Mouse (Mus musculus) T-helper 17 cell (primary cell): ENCODE measurements around the gene Rhbdf2.
"Not testable (repeated sequence)": the region's sequence is repeated elsewhere in the genome, so short reads cannot be mapped to it uniquely, and the experiment has no call there.

ENCODE experiments used
- in situ Hi-C, 2 experiments: fragments of 300-600 bp; cut with MboI, MseI; formaldehyde crosslinking; loops; 1 replicate in 1 of 2; 2 replicates in 1 of 2; pipeline ENCODE4 v1.15.1; 2025; ENCODE audit warnings: high pct_unique_total_duplicates in 2 of 2

Gene Rhbdf2

GRCm38 (mm10) chr11:116626299-116627071 lies at the start of gene Rhbdf2:
TSS of gene Rhbdf2 (minus strand) at chr11:116627019.
- in situ Hi-C loops = loop anchor here in 1 of 2 experiments (5.0 kb wide), 2 partner anchors 34 to 69 kb away; no protein-coding TSS in a partner anchor

DNA sequence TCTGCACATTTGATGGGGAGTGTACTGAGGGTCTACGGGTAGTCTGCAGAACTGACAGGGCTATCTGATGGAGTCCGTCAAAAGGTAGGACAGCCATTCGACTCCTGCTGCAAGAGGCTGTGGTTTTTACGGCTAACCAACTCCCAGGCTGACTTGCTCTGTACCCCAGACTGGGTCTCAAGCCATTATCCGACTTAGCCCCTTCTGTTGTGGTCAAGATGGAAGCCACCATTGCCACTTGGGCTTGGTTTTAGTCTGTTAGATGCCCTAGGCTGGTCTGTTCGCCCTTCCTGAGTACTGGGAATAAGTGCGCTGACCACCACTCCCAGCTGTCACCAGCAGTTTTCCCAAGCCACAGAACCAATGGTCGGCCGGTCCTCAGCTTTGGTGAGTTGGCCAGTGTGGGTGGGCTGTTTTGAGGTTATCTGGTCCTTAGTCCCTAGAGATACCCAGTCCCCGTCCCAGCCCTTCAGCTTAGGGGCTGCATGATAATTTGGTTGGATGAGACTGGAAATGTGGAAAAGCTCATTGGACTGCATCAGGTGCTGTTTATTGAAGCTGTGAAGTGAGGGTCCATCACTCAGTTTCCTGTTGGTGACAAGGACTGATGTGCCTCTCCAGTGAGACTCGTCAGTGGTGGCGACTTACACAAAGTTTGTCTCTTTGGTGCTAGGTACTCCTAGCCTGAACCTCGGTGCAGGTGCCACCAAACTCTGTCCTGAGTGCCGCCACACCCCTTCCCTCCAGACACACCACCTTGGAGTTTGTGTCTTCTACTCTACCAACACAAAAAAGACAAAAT lies 49.6 kb upstream of the Rhbdf2 start:
- in situ Hi-C loops = no loop called here

- in situ Hi-C loops = not testable (repeated sequence)
Measured at GRCm38 (mm10) chr11:116675429-116675828, 48.6 kb upstream of the Rhbdf2 start.

GRCm38 (mm10) chr11:116674616-116675379 lies 48.0 kb upstream of the Rhbdf2 start:
- in situ Hi-C loops = no loop called here

- in situ Hi-C loops = no loop called here
Measured at GRCm38 (mm10) chr11:116673410-116673809, 46.6 kb upstream of the Rhbdf2 start.

- in situ Hi-C loops = no loop called here
Measured at GRCm38 (mm10) chr11:116672595-116672994, 45.8 kb upstream of the Rhbdf2 start.

DNA sequence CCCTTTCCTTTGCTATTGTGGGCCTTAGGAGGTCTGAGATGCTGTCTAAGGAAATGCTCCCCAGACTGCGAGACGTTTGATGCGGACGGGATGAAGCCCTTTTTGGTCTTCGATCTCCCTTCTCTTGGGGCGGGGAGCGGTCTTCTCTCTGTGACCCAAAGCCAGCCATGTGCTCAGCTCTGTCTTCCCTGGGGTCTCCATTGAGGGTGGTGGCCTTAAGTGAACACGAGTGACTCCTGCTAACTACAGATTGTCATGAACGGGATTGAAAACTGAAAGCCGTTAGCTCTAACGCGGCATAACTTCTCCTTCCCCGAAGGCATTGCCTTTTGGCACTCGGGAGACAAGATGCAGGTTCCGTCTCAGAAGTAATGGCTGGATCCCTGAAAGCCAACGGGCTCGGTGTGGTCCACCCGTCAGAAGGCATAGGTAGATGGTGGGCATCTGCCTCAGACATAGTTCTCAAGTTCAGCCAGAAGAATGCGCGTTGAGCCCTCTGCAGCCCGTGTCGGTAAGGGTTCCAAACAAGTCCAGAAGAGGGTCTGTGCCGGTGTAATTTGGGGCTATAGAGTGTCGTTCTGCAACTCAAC lies 45.1 kb upstream of the Rhbdf2 start:
- in situ Hi-C loops = no loop called here

- in situ Hi-C loops = no loop called here
Measured at GRCm38 (mm10) chr11:116671112-116671844, 44.5 kb upstream of the Rhbdf2 start.

DNA sequence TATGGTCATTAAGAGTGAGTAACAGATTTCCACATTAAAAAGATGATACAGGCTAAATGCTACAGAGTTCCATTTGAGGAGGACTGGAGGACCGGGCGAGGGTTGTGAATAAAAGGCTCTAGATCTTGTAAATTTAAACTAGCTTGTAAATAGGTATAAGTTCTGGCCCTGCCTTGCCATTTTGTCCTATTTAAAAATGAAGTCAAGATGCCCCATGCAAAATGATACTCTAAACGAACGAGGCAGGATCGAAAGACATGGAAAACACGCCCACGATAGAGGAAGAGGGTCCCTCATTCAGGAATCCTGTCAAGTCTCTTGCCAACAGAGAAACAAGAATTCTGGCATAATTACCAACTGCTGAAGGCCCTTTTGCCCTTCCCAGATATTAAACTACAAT lies 43.6 kb upstream of the Rhbdf2 start:
- in situ Hi-C loops = no loop called here

- in situ Hi-C loops = no loop called here
Measured at GRCm38 (mm10) chr11:116669787-116670365, 43.1 kb upstream of the Rhbdf2 start.

GRCm38 (mm10) chr11:116669316-116669715 lies 42.5 kb upstream of the Rhbdf2 start:
- in situ Hi-C loops = no loop called here

DNA sequence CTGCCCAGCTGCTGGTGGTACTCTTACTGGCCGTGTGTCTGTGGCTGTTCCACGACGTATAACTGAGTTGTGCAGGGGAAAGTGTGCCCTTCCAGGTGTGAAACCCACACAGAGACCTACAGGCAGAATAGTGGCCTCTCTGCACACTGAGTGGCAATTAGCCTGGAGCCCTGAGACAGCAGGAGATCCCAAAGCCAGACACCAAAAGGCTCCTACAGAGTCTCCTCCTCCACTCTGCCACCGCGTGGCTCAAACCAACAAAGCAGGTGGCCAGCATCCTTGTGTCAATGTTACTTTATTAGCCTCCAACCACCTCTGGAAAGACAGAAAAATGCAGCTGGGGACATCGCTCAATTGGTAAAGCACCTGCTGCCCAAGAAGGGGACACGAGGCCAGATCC lies 42.0 kb upstream of the Rhbdf2 start:
- in situ Hi-C loops = no loop called here

DNA sequence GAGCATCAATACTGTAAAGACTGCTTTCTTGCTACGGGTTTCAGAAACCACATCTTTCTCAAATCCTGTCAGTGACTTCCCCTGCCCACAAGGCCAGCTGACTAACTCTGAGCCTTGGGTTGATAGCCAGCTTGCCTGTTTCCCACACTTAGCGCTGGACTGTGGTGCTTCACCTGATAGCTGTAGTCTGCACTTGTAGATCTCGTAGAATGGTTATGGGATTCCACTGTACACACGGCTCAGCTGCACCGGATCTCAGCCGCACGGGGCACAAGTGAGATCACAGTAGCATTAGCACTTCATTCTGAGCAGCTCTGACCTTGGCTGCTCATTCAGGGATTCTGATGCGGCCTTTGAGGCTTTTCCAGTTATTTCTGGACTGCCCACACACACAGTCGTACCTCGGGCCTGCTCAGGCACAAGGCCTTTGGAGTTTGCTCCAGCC lies 41.6 kb upstream of the Rhbdf2 start:
- in situ Hi-C loops = no loop called here

GRCm38 (mm10) chr11:116667930-116668329 lies 41.1 kb upstream of the Rhbdf2 start:
- in situ Hi-C loops = no loop called here

DNA sequence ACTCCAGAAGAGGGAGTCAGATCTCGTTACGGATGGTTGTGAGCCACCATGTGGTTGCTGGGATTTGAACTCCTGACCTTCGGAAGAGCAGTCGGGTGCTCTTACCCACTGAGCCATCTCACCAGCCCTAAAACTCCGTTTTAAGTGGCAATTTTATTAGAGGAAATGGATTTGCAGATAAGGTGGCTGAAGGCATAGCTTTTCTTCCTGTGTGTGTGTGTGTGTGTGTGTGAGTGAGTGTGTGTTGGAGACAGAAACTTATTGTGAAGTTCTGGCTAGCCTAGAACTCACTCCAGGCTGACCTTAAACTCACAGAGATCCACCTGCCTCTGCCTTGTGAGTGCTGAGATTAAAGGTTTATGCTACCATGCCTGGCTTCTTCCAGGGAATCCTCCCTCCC lies 40.2 kb upstream of the Rhbdf2 start:
- in situ Hi-C loops = not testable (repeated sequence)

DNA sequence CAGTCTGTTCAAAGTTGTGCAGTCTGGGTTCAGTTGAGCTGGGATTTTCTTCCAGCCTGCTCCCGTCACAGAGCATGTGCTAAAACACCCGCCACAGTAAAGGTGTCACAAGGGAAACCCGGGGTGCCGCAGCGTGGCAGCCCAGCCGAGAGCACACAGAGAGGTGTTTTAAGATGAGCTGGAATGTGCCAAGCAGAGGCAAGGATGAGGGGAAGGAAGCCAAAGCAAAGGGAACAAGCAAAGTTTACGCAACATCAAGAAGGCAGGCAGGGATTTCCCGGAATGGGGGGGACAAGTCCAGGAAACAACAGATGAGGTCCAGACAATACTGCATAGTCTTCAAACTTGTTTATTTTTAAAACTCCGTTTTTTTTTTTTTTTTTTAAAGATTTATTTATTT lies 39.7 kb upstream of the Rhbdf2 start:
- in situ Hi-C loops = no loop called here

- in situ Hi-C loops = no loop called here
Measured at GRCm38 (mm10) chr11:116665289-116665688, 38.5 kb upstream of the Rhbdf2 start.

GRCm38 (mm10) chr11:116661948-116662377 lies 35.1 kb upstream of the Rhbdf2 start:
- in situ Hi-C loops = no loop called here

- in situ Hi-C loops = no loop called here
Measured at GRCm38 (mm10) chr11:116661291-116661947, 34.6 kb upstream of the Rhbdf2 start.

DNA sequence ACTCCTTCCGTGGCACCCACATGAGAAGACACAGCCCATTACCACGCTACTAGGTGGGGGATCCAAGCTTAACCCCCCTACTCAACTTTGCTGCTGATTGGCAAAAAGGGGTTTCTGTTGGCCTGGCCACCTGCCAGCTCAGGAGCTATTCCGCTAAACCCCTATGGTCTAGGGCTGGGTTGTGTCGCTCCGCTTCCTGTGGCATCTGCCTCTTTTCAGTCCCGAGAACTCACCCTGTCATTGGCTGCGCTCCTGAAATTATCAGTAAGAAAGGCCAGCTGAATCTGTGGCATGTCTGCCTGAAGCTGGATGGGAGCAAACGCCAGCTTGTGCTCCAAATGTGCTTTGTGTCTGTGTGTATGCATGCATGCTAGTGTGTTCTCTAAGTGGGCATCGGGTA lies 33.4 kb upstream of the Rhbdf2 start:
- in situ Hi-C loops = no loop called here
